ENCODE assay signal across 10 mouse cellular contexts in genomic region chr17:83020576-83020975, GRCm38 (mm10).
DNase-seq lines count a peak whose midpoint lies in the region; ATAC-seq and TF ChIP-seq lines count a peak whose summit lies in the region.
"Had no signal": no experiment of that assay in that cellular context is flagged by ENCODE, and none has a peak within 500 bp of the region (broad histone marks: within the 10 kb centered on the region; RNA-seq: fewer than 3 reads in every experiment).

No protein-coding gene starts in this region.

- H3K4me2 ChIP-seq in heart, embryonic 11.5 days = no peak overlapping the region
- H3K4me2 ChIP-seq: embryonic facial prominence, embryonic 13.5 days had no signal

- H3K9me3 ChIP-seq in heart, embryonic 11.5 days (replicated peaks; ENCODE audit: control insufficient read depth, low read length) = no peaks in the 10 kb centered on the region
- H3K9me3 ChIP-seq: embryonic facial prominence, embryonic 13.5 days had no signal

- no peak for TF ChIP-seq EP300 in heart, adult 2 months (IDR thresholded peaks at IDR 0.05; ENCODE audit: insufficient read depth, low read depth, low read length)

- H3K27ac ChIP-seq in heart, adult 2 months = no peak overlapping the region
- H3K27ac ChIP-seq in heart, embryonic 11.5 days (ENCODE audit: low read depth, low read length) = no peak overlapping the region
- H3K27ac ChIP-seq: embryonic facial prominence, embryonic 13.5 days had no signal

- no peak for TF ChIP-seq CTCF in heart, adult 2 months (IDR thresholded peaks at IDR 0.05)

- TF ChIP-seq POLR2A in heart, adult 2 months (IDR thresholded peaks at IDR 0.05; ENCODE audit: insufficient read depth, low read depth, low read length) = no peak

- no peaks in the 10 kb centered on the region for H3K36me3 ChIP-seq in heart, adult 2 months (ENCODE audit: control insufficient read depth, insufficient read depth, low read length)
- no peaks in the 10 kb centered on the region for H3K36me3 ChIP-seq in heart, embryonic 11.5 days (ENCODE audit: control insufficient read depth, insufficient read depth, low read length)
- H3K36me3 ChIP-seq: embryonic facial prominence, embryonic 13.5 days had no signal

- ATAC-seq in heart, embryonic 11.5 days (replicated peaks; ENCODE audit: insufficient number of reproducible peaks, low FRiP score, low TSS enrichment) = no peak

- H3K79me2 ChIP-seq in heart, adult 2 months (replicated peaks; ENCODE audit: control insufficient read depth, insufficient read depth, low read length) = no peaks in the 10 kb centered on the region

- H3K27me3 ChIP-seq in heart, adult 2 months (ENCODE audit: control insufficient read depth, insufficient read depth, low read length) = no peaks in the 10 kb centered on the region
- no peaks in the 10 kb centered on the region for H3K27me3 ChIP-seq in heart, embryonic 11.5 days (ENCODE audit: control insufficient read depth, insufficient read depth, low read length)

- H3K9ac ChIP-seq in heart, adult 2 months (ENCODE audit: low read depth, low read length) = no peak overlapping the region
- no peak overlapping the region for H3K9ac ChIP-seq in heart, embryonic 11.5 days (ENCODE audit: low read depth, low read length)
- H3K9ac ChIP-seq: embryonic facial prominence, embryonic 13.5 days had no signal

- DNase-seq in heart, adult 2 months = peak; percentile 42 to 74
- peak; percentile 51 for DNase-seq in adrenal gland, postnatal 25 days
- DNase-seq in gastrocnemius, postnatal 10 days = peak; percentile 74
- DNase-seq in kidney, postnatal 36 days = peak; percentile 91 to 92
- DNase-seq in thymus, postnatal 10 days (ENCODE audit: low spot score in 2 of 2) = no peak
- DNase-seq in thymus, postnatal 4 days = no peak
- DNase-seq in layer of hippocampus, postnatal 36 days = no peak

- no peak overlapping the region for H3K4me3 ChIP-seq in heart, adult 2 months
- H3K4me3 ChIP-seq in heart, embryonic 11.5 days (ENCODE audit: low read depth, low read length) = no peak overlapping the region
- H3K4me3 ChIP-seq: embryonic facial prominence, embryonic 13.5 days; megakaryocyte, embryonic 14.5 days had no signal

- intact Hi-C loops in heart, adult 2 months (cut with DNase I) = loop anchor here (10.0 kb wide), 2 partner anchors 614 to 834 kb away; partner anchors contain the start of gene Kcng3

- H3K4me1 ChIP-seq in heart, adult 2 months (ENCODE audit: control insufficient read depth, insufficient read depth, low read length) = no peaks in the 10 kb centered on the region
- peaks cover 5% of the 10 kb centered on the region; the same call in 1 of the 2 replicates for H3K4me1 ChIP-seq in heart, embryonic 11.5 days (ENCODE audit: control insufficient read depth, insufficient read depth, low read length)
- H3K4me1 ChIP-seq: megakaryocyte, embryonic 14.5 days had no signal

- WGBS in heart, adult 2 months = 28% methylated on average over 10 of the region's 10 CpGs
- 73% methylated on average over 10 of the region's 10 CpGs for WGBS in heart, embryonic 11.5 days (ENCODE audit: insufficient replicate concordance)

Comparison
In these comparisons a context has a peak if more than half of its experiments do, and no peak if none do; other contexts are left out.
1. DNase-seq: peak in heart, adult 2 months (2 of 2), adrenal gland, postnatal 25 days (single experiment), gastrocnemius, postnatal 10 days (single experiment) and kidney, postnatal 36 days (2 of 2); none in thymus, postnatal 10 days (0 of 2), thymus, postnatal 4 days (single experiment) and layer of hippocampus, postnatal 36 days (0 of 2).